Mouse (Mus musculus): ENCODE results near the gene Parp3.

GRCm38 (mm10) chr9:106473081-106473752 lies 3.5 kb downstream of the Parp3 start:
- TF ChIP-seq POLR2A (IDR thresholded peaks at IDR 0.05; ENCODE audit: low read depth, low read length) (no peak), CTCF (conservative IDR thresholded peaks at IDR 0.05; ENCODE audit: insufficient read depth, insufficient read length, low read depth, low read length) (no peak)

Data from kidney, adult 2 months (tissue).